Mouse (Mus musculus) MEL (cell line): ENCODE data around the gene Med31.

ENCODE experiments used
- CTCF ChIP-seq, 3 experiments: IDR thresholded peaks in 2 of 3; conservative IDR thresholded peaks in 1 of 3; 2 replicates each; pipeline ENCODE4 v1.5.1; 2011 to 2012; ENCODE audit warnings: low read length in 3 of 3, low read depth in 2 of 3, mild to moderate bottlenecking in 2 of 3, improper control_type of control experiment in 1 of 3, inconsistent platforms in 1 of 3, mixed read lengths in 1 of 3, moderate library complexity in 1 of 3; ENCODE audit not compliant: control insufficient read depth in 1 of 3, insufficient read depth in 1 of 3, poor library complexity in 1 of 3, severe bottlenecking in 1 of 3
- ETS1 ChIP-seq: IDR thresholded peaks from 2 replicates; pipeline ENCODE4 v1.6.1; 2012; ENCODE audit warnings: low read depth, mild to moderate bottlenecking, inconsistent platforms, low read length, improper control_type of control experiment, moderate library complexity
- POLR2A ChIP-seq, 2 experiments: IDR thresholded peaks; 2 replicates each; pipeline ENCODE4 v1.6.1; 2011 to 2012; ENCODE audit warnings: low read length in 2 of 2, mild to moderate bottlenecking in 2 of 2, control low read depth in 1 of 2, improper control_type of control experiment in 1 of 2, low read depth in 1 of 2, moderate library complexity in 1 of 2; ENCODE audit not compliant: control insufficient read depth in 1 of 2, insufficient read depth in 1 of 2, poor library complexity in 1 of 2
- UBTF ChIP-seq: IDR thresholded peaks from 2 replicates; pipeline ENCODE4 v1.6.1; 2012; ENCODE audit warnings: low read depth, mild to moderate bottlenecking, inconsistent platforms, low read length, improper control_type of control experiment, moderate library complexity, borderline replicate concordance; ENCODE audit not compliant: insufficient read depth

- no peak for TF ChIP-seq CTCF (IDR thresholded peaks at IDR 0.05 in 2 of 3, conservative IDR thresholded peaks at IDR 0.05 in 1 of 3; ENCODE audit: control insufficient read depth in 1 of 3, insufficient read depth in 1 of 3, low read depth in 2 of 3, low read length in 3 of 3, poor library complexity in 1 of 3, severe bottlenecking in 1 of 3)
- TF ChIP-seq UBTF: no peak
- no peak for TF ChIP-seq POLR2A (IDR thresholded peaks at IDR 0.05; ENCODE audit: control insufficient read depth in 1 of 2, insufficient read depth in 1 of 2, low read depth in 1 of 2, low read length in 2 of 2, poor library complexity in 1 of 2)
- TF ChIP-seq ETS1: no peak
These were observed 1.7 kb upstream of the Med31 start for GRCm38 (mm10) chr11:72217116-72217515.
